ENCODE assay signal across 8 mouse cellular contexts in the genomic region with DNA sequence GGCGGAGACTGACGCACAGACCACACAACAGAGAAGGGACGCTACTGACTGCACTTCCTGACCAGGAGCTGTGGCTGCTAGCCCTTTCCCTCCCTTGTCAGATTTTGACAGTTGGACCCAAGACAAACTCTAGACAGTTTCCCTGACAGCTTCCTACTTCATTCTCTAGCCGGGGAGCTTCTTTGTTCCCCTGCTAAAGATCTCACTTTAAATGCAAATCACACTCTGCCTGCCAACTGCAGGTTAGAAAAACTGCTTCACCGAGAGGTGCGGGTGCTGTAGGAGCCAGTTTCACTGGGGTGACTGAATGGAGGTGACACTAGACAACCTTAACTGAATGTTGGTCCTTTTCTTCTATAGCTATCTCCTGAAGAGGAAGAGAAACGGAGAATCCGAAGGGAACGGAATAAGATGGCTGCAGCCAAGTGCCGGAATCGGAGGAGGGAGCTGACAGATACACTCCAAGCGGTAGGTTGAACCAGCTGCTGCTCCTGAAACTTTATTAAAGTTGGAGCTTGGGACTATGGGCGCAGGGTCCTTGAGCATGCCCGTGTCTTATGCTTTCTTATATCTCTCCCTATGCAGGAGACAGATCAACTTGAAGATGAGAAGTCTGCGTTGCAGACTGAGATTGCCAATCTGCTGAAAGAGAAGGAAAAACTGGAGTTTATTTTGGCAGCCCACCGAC. TPM values are rescaled to one million over a fixed set of nuclear protein-coding genes. Genes with fewer than 3 reads are reported as not detected.
DNase-seq lines count a peak whose midpoint lies in the region; ATAC-seq lines count a peak whose summit lies in the region.

No protein-coding gene starts in this region.

- no peak overlapping the region for H3K27ac ChIP-seq in heart, embryonic 15.5 days
- no peak overlapping the region for H3K27ac ChIP-seq in hindbrain, embryonic 12.5 days
- H3K27ac ChIP-seq in midbrain, embryonic 13.5 days, result no peak overlapping the region

- 36% methylated on average over 14 of the region's 16 CpGs for WGBS in heart, embryonic 15.5 days
- WGBS in hindbrain, embryonic 12.5 days, result 9% methylated on average over 14 of the region's 16 CpGs
- WGBS in midbrain, embryonic 13.5 days, result 5% methylated on average over 14 of the region's 16 CpGs

- H3K4me1 ChIP-seq in heart, embryonic 15.5 days (replicated peaks), result peaks cover 37% of the 10 kb centered on the region
- H3K4me1 ChIP-seq in hindbrain, embryonic 12.5 days, result peaks cover 38% of the 10 kb centered on the region
- H3K4me1 ChIP-seq in midbrain, embryonic 13.5 days (replicated peaks), result peaks cover 46% of the 10 kb centered on the region

- H3K36me3 ChIP-seq in heart, embryonic 15.5 days, result no peaks in the 10 kb centered on the region
- H3K36me3 ChIP-seq in hindbrain, embryonic 12.5 days, result no peaks in the 10 kb centered on the region
- H3K36me3 ChIP-seq in midbrain, embryonic 13.5 days, result no peaks in the 10 kb centered on the region

- H3K4me3 ChIP-seq in heart, embryonic 15.5 days, result peak overlapping the region; percentile 61
- peak overlapping the region; percentile 52 for H3K4me3 ChIP-seq in hindbrain, embryonic 12.5 days
- H3K4me3 ChIP-seq in midbrain, embryonic 13.5 days (replicated peaks), result peak overlapping the region; percentile 56

- no peak for ATAC-seq in heart, embryonic 15.5 days (replicated peaks; ENCODE audit: insufficient number of reproducible peaks, insufficient read depth, low FRiP score, low read depth)
- ATAC-seq in hindbrain, embryonic 12.5 days (ENCODE audit: low FRiP score), result no peak
- no peak for ATAC-seq in midbrain, embryonic 13.5 days

- peak overlapping the region; percentile 61; the same call in 1 of the 2 replicates for H3K9ac ChIP-seq in heart, embryonic 15.5 days
- peak overlapping the region; percentile 57 for H3K9ac ChIP-seq in hindbrain, embryonic 12.5 days
- H3K9ac ChIP-seq in midbrain, embryonic 13.5 days (replicated peaks), result peak overlapping the region; percentile 63; the same call in 1 of the 2 replicates

- H3K27me3 ChIP-seq in heart, embryonic 15.5 days, result peaks cover 9% of the 10 kb centered on the region
- H3K27me3 ChIP-seq in hindbrain, embryonic 12.5 days, result peaks cover 34% of the 10 kb centered on the region
- H3K27me3 ChIP-seq in midbrain, embryonic 13.5 days, result peaks cover 47% of the 10 kb centered on the region

- no peak for DNase-seq in heart, postnatal 36 days
- peak; percentile 61 for DNase-seq in R1 (ENCODE audit: low read depth, low spot score)
- DNase-seq in layer of hippocampus, adult 18-20 months (ENCODE audit: low spot score in 2 of 2), result no peak
- DNase-seq in urinary bladder, postnatal 36 days (ENCODE audit: low spot score in 2 of 2), result no peak
- DNase-seq in cerebellum, adult 9-11 months, result no peak

- intact Hi-C loops in heart, postnatal 36 days (cut with DNase I), result no loop called here

- no peaks in the 10 kb centered on the region for H3K9me3 ChIP-seq in heart, embryonic 15.5 days (replicated peaks)
- H3K9me3 ChIP-seq in hindbrain, embryonic 12.5 days (replicated peaks), result no peaks in the 10 kb centered on the region
- no peaks in the 10 kb centered on the region for H3K9me3 ChIP-seq in midbrain, embryonic 13.5 days

- peak overlapping the region; percentile 96 for H3K4me2 ChIP-seq in heart, embryonic 15.5 days
- peak overlapping the region; percentile 100 for H3K4me2 ChIP-seq in hindbrain, embryonic 12.5 days (replicated peaks)
- peak overlapping the region; percentile 100 for H3K4me2 ChIP-seq in midbrain, embryonic 13.5 days (replicated peaks)

RNA-seq across cellular contexts. Expression of a gene that starts 1.7 kb away (rescaled TPM):
- 5.4 and 5.9 TPM in 2 replicates for polyA plus RNA-seq in heart, embryonic 15.5 days (2015; fragmentation: Nextera tagmentation; extraction: Ambion mirVana)
- 10 to 100 TPM in 1 of 2 experiments, 1 to 10 TPM in 1; 2.5 to 24.3 TPM for total RNA-seq in heart, postnatal 36 days (2021)
- 2.4 and 2.7 TPM in 2 replicates for polyA plus RNA-seq in hindbrain, embryonic 12.5 days (2016; fragmentation: Nextera tagmentation; extraction: Ambion mirVana)
- polyA plus RNA-seq in midbrain, embryonic 13.5 days (2015; fragmentation: Nextera tagmentation; extraction: Ambion mirVana), result 0.82 and 0.90 TPM in 2 replicates
- total RNA-seq in layer of hippocampus, adult 18-20 months (2021), result 10 to 100 TPM; 26.1 to 28.2 TPM
